Mouse (Mus musculus) E14TG2a.4 (cell line): ENCODE data around the gene Slfn3.
"Not testable (repeated sequence)": the region's sequence is repeated elsewhere in the genome, so short reads cannot be mapped to it uniquely, and the experiment has no call there.

ENCODE experiments used
- CTCF ChIP-seq: conservative IDR thresholded peaks from 2 replicates; pipeline ENCODE4 v1.5.1; 2014; ENCODE audit warnings: low read length
- NANOG ChIP-seq: IDR thresholded peaks from 2 replicates; pipeline ENCODE4 v1.6.1; 2014; ENCODE audit warnings: borderline replicate concordance, low read length, mixed read lengths
- POU5F1 ChIP-seq: IDR thresholded peaks from 2 replicates; pipeline ENCODE4 v1.6.1; 2014; ENCODE audit warnings: low read length, borderline replicate concordance

GRCm38 (mm10) chr11:83148939-83149338 lies 42.2 kb upstream of the Slfn3 start:
- not testable (repeated sequence) for TF ChIP-seq CTCF, NANOG, POU5F1
